Mouse (Mus musculus): Measurements from ENCODE around the gene Npnt. TPM values are rescaled to one million over a fixed set of nuclear protein-coding genes. Genes with fewer than 3 reads are reported as not detected.

Gene Npnt
- polyA plus RNA-seq (2015; fragmentation: Nextera tagmentation; extraction: Ambion mirVana): 7.0 and 10.6 TPM in 2 replicates

- 0% methylated on average over 61 of the region's 82 CpGs for WGBS
- ATAC-seq (ENCODE audit: low read depth): peak; percentile 86
- Histone ChIP-seq H3K27me3 (peaks cover 37% of the 10 kb centered on the region), H3K4me1 (replicated peaks) (peaks cover 13% of the 10 kb centered on the region), H3K4me3 (peak within 1 kb of the TSS; percentile 71), H3K36me3 (no peaks in the 10 kb centered on the region), H3K9ac (peak within 1 kb of the TSS; percentile 71), H3K9me3 (no peaks in the 10 kb centered on the region), H3K4me2 (peak within 1 kb of the TSS; percentile 100), H3K27ac (replicated peaks) (no peak within 1 kb of the TSS)
Observed at GRCm38 (mm10) chr3:132949791-132950528, at the start of gene Npnt. Gene Npnt (minus strand): TSS chr3:132950291.

- ATAC-seq (ENCODE audit: low read depth): no peak
- no peak overlapping the region for H3K27ac ChIP-seq (replicated peaks)
- no peak overlapping the region for H3K4me2 ChIP-seq
- 83% methylated on average over 9 of the region's 9 CpGs for WGBS
- H3K4me1 ChIP-seq (replicated peaks): no peaks in the 10 kb centered on the region
- no peak overlapping the region for H3K4me3 ChIP-seq
- H3K9ac ChIP-seq: no peak overlapping the region
- H3K9me3 ChIP-seq: no peaks in the 10 kb centered on the region
- no peaks in the 10 kb centered on the region for H3K27me3 ChIP-seq
- H3K36me3 ChIP-seq: no peaks in the 10 kb centered on the region
Observed at GRCm38 (mm10) chr3:132996299-132996698, 46.2 kb upstream of the Npnt start.

GRCm38 (mm10) chr3:132995904-132996267 is 45.8 kb upstream of the Npnt start:
- Histone ChIP-seq H3K9me3 (no peaks in the 10 kb centered on the region), H3K4me2 (no peak overlapping the region), H3K27me3 (no peaks in the 10 kb centered on the region), H3K36me3 (no peaks in the 10 kb centered on the region), H3K9ac (no peak overlapping the region), H3K4me3 (no peak overlapping the region), H3K27ac (replicated peaks) (no peak overlapping the region), H3K4me1 (replicated peaks) (no peaks in the 10 kb centered on the region)
- ATAC-seq (ENCODE audit: low read depth): no peak
- WGBS: 97% methylated on average over 3 of the region's 3 CpGs

GRCm38 (mm10) chr3:132995172-132995903 is 45.2 kb upstream of the Npnt start:
- no peak overlapping the region for H3K4me3 ChIP-seq
- H3K9ac ChIP-seq: no peak overlapping the region
- H3K4me2 ChIP-seq: no peak overlapping the region
- WGBS: 88% methylated on average over 7 of the region's 7 CpGs
- H3K27ac ChIP-seq (replicated peaks): no peak overlapping the region
- no peaks in the 10 kb centered on the region for H3K4me1 ChIP-seq (replicated peaks)
- H3K9me3 ChIP-seq: no peaks in the 10 kb centered on the region
- H3K27me3 ChIP-seq: no peaks in the 10 kb centered on the region
- H3K36me3 ChIP-seq: no peaks in the 10 kb centered on the region
- ATAC-seq (ENCODE audit: low read depth): no peak

GRCm38 (mm10) chr3:132986188-132986587 is 36.1 kb upstream of the Npnt start:
- WGBS: 91% methylated on average over 5 of the region's 5 CpGs
- H3K4me3 ChIP-seq: no peak overlapping the region
- ATAC-seq (ENCODE audit: low read depth): no peak
- no peak overlapping the region for H3K27ac ChIP-seq (replicated peaks)
- H3K9ac ChIP-seq: no peak overlapping the region
- H3K9me3 ChIP-seq: no peaks in the 10 kb centered on the region
- H3K4me1 ChIP-seq (replicated peaks): no peaks in the 10 kb centered on the region
- H3K27me3 ChIP-seq: no peaks in the 10 kb centered on the region
- H3K4me2 ChIP-seq: no peak overlapping the region
- H3K36me3 ChIP-seq: 0 out of 2 replicates have a peak, but pooled peaks cover 5% of the 10 kb centered on the region

- no peaks in the 10 kb centered on the region for H3K4me1 ChIP-seq (replicated peaks)
- no peaks in the 10 kb centered on the region for H3K9me3 ChIP-seq
- no peak for ATAC-seq (ENCODE audit: low read depth)
- no peak overlapping the region for H3K9ac ChIP-seq
- 62% methylated on average over 4 of the region's 4 CpGs for WGBS
- 0 out of 2 replicates have a peak, but pooled peaks cover 5% of the 10 kb centered on the region for H3K36me3 ChIP-seq
- no peaks in the 10 kb centered on the region for H3K27me3 ChIP-seq
- no peak overlapping the region; the same call in 1 of the 2 replicates for H3K27ac ChIP-seq (replicated peaks)
- H3K4me3 ChIP-seq: no peak overlapping the region
- H3K4me2 ChIP-seq: no peak overlapping the region
Observed at GRCm38 (mm10) chr3:132983845-132984485, 33.9 kb upstream of the Npnt start.

GRCm38 (mm10) chr3:132981968-132982367 is 31.9 kb upstream of the Npnt start:
- 89% methylated on average over 2 of the region's 2 CpGs for WGBS
- no peaks in the 10 kb centered on the region for H3K4me1 ChIP-seq (replicated peaks)
- no peak overlapping the region for H3K9ac ChIP-seq
- H3K9me3 ChIP-seq: no peaks in the 10 kb centered on the region
- no peak overlapping the region for H3K4me2 ChIP-seq
- H3K4me3 ChIP-seq: no peak overlapping the region
- no peak for ATAC-seq (ENCODE audit: low read depth)
- H3K36me3 ChIP-seq: 0 out of 2 replicates have a peak, but pooled peaks cover 5% of the 10 kb centered on the region
- no peak overlapping the region for H3K27ac ChIP-seq (replicated peaks)
- no peaks in the 10 kb centered on the region for H3K27me3 ChIP-seq

GRCm38 (mm10) chr3:132979781-132980461 is 29.8 kb upstream of the Npnt start:
- Histone ChIP-seq H3K27me3 (no peaks in the 10 kb centered on the region), H3K9me3 (no peaks in the 10 kb centered on the region), H3K9ac (no peak overlapping the region), H3K4me2 (no peak overlapping the region), H3K27ac (replicated peaks) (no peak overlapping the region), H3K4me1 (replicated peaks) (no peaks in the 10 kb centered on the region), H3K36me3 (0 out of 2 replicates have a peak, but pooled peaks cover 5% of the 10 kb centered on the region), H3K4me3 (no peak overlapping the region)
- no peak for ATAC-seq (ENCODE audit: low read depth)
- 91% methylated on average over 12 of the region's 12 CpGs for WGBS

- no peak overlapping the region for H3K9ac ChIP-seq
- H3K36me3 ChIP-seq: no peaks in the 10 kb centered on the region
- no peak overlapping the region for H3K27ac ChIP-seq (replicated peaks)
- WGBS: 82% methylated on average over 5 of the region's 5 CpGs
- H3K27me3 ChIP-seq: no peaks in the 10 kb centered on the region
- no peak overlapping the region for H3K4me3 ChIP-seq
- no peak overlapping the region for H3K4me2 ChIP-seq
- no peak for ATAC-seq (ENCODE audit: low read depth)
- H3K9me3 ChIP-seq: no peaks in the 10 kb centered on the region
- no peaks in the 10 kb centered on the region for H3K4me1 ChIP-seq (replicated peaks)
Observed at GRCm38 (mm10) chr3:132966255-132966654, 16.2 kb upstream of the Npnt start.

- 76% methylated on average over 9 of the region's 9 CpGs for WGBS
- ATAC-seq (ENCODE audit: low read depth): no peak
- no peak overlapping the region for H3K9ac ChIP-seq
Observed at GRCm38 (mm10) chr3:132964715-132965507, 14.8 kb upstream of the Npnt start.

GRCm38 (mm10) chr3:132962631-132963361 is 12.7 kb upstream of the Npnt start:
- no peak overlapping the region for H3K27ac ChIP-seq (replicated peaks)
- no peak overlapping the region for H3K4me2 ChIP-seq
- H3K9ac ChIP-seq: no peak overlapping the region
- no peaks in the 10 kb centered on the region for H3K36me3 ChIP-seq
- WGBS: 86% methylated on average over 7 of the region's 7 CpGs
- no peaks in the 10 kb centered on the region for H3K4me1 ChIP-seq (replicated peaks)
- no peak for ATAC-seq (ENCODE audit: low read depth)
- no peak overlapping the region for H3K4me3 ChIP-seq
- no peaks in the 10 kb centered on the region for H3K9me3 ChIP-seq
- no peaks in the 10 kb centered on the region for H3K27me3 ChIP-seq

More at GRCm38 (mm10) chr3:132964715-132965507, 14.8 kb upstream of the Npnt start:
- Histone ChIP-seq H3K27me3 (no peaks in the 10 kb centered on the region), H3K4me3 (no peak overlapping the region), H3K4me2 (no peak overlapping the region), H3K9me3 (no peaks in the 10 kb centered on the region), H3K36me3 (no peaks in the 10 kb centered on the region), H3K27ac (replicated peaks) (no peak overlapping the region), H3K4me1 (replicated peaks) (no peaks in the 10 kb centered on the region)
